Mouse (Mus musculus) heart, embryonic 12.5 days (tissue): ENCODE measurements at regions not wholly inside any gene's neighbourhood (a gene's known extent, or its start where the extent isn't known, plus 50 kb on each side); places are given as distances from the start of the nearest gene placed in this dataset.

Experiments
- ATAC-seq: fragments of 200-750 bp; cut with Nextera tagmentation; 2 replicates; pipeline ENCODE4 v1.8.0; 2017; ENCODE audit warnings: moderate TSS enrichment, moderate library complexity; ENCODE audit not compliant: insufficient number of reproducible peaks, low FRiP score
- H3K27ac ChIP-seq: fragments of 300-500 bp; sonication (generic); 2 replicates; pipeline ENCODE4 v1.5.1; 2016; ENCODE audit warnings: mild to moderate bottlenecking, moderate library complexity; ENCODE audit not compliant: poor library complexity, severe bottlenecking
- H3K27me3 ChIP-seq: fragments of 300-500 bp; sonication (generic); replicated peaks from 2 replicates; pipeline ENCODE4 v1.6.1; 2016; ENCODE audit warnings: mild to moderate bottlenecking, moderate library complexity
- H3K36me3 ChIP-seq: fragments of 300-500 bp; sonication (generic); 2 replicates; pipeline ENCODE4 v1.6.1; 2016; ENCODE audit warnings: mild to moderate bottlenecking, moderate library complexity
- H3K4me1 ChIP-seq: fragments of 300-500 bp; sonication (generic); replicated peaks from 2 replicates; pipeline ENCODE4 v1.6.1; 2016; ENCODE audit warnings: mild to moderate bottlenecking
- H3K4me2 ChIP-seq: fragments of 300-500 bp; sonication (generic); 2 replicates; pipeline ENCODE4 v1.6.1; 2016; ENCODE audit warnings: mild to moderate bottlenecking, moderate library complexity
- H3K4me3 ChIP-seq: fragments of 300-500 bp; sonication (generic); 2 replicates; pipeline ENCODE4 v1.5.1; 2016; ENCODE audit warnings: mild to moderate bottlenecking
- H3K9ac ChIP-seq: fragments of 300-500 bp; sonication (generic); 2 replicates; pipeline ENCODE4 v1.6.1; 2016; ENCODE audit warnings: mild to moderate bottlenecking, moderate library complexity
- H3K9me3 ChIP-seq: fragments of 300-500 bp; sonication (generic); replicated peaks from 2 replicates; pipeline ENCODE4 v1.6.1; 2016; ENCODE audit warnings: mild to moderate bottlenecking, moderate library complexity
- WGBS: fragments of 180-500 bp; shearing (Covaris S2); methylation state at CpG from one replicate; pipeline ENCODE4 v1.1.7; 2016; 5-methylcytosine and 5-hydroxymethylcytosine counted together

DNA sequence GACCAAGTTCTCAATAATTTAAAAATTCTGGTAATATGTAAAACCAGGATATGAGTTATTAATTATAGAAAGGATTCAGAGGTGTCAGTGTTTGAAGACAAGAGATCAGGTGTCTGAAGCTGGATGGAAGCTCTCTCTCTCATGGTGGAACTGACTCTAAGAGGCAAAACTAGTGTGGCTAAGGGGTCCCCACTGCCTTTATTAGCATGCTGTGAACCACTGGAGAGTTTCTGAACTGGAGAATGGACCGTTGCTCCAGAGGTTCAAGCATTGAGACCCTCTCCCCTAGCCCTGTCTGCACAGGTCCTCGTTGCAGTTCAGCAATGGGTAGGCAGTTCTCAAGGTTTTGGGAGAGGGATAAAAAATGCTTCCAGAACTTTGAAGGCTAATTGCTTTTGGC lies 191.4 kb upstream of the Gm5148 start:
- Histone ChIP-seq H3K9me3 (0 out of 2 replicates have a peak, but pooled peaks cover 2% of the 10 kb centered on the region), H3K4me1 (peaks cover 8% of the 10 kb centered on the region; the same call in 1 of the 2 replicates), H3K9ac (no peak overlapping the region), H3K4me2 (no peak overlapping the region), H3K36me3 (no peaks in the 10 kb centered on the region), H3K27me3 (no peaks in the 10 kb centered on the region), H3K4me3 (no peak overlapping the region), H3K27ac (no peak overlapping the region)
- ATAC-seq = no peak
- 68% methylated on average over 2 of the region's 2 CpGs for WGBS

DNA sequence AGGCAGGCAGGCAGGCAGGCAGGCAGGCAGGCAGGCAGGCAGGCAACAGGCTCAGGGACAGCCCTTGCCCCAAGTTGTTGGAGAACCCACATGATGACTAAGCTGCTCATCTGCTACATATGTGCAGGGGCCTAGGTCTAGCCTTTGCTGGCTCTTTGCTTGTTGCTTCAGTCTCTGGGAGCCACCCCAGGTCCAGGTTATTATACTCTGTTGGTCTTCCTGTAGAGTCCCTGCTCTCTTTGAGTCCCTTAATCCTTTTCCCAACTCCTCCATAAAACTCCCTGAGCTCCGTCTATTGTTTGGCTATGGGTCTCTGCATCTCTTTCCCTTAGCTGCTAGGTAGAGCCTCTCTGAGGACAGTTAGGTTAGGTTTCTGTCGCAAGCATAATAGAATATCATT lies 189.8 kb upstream of the Gm5148 start:
- Histone ChIP-seq H3K36me3 (no peaks in the 10 kb centered on the region), H3K4me2 (no peak overlapping the region), H3K9ac (no peak overlapping the region), H3K27ac (no peak overlapping the region), H3K9me3 (0 out of 2 replicates have a peak, but pooled peaks cover 5% of the 10 kb centered on the region), H3K4me3 (no peak overlapping the region), H3K4me1 (peaks cover 8% of the 10 kb centered on the region; the same call in 1 of the 2 replicates), H3K27me3 (no peaks in the 10 kb centered on the region)
- 81% methylated on average over 2 of the region's 2 CpGs for WGBS
- no peak for ATAC-seq

DNA sequence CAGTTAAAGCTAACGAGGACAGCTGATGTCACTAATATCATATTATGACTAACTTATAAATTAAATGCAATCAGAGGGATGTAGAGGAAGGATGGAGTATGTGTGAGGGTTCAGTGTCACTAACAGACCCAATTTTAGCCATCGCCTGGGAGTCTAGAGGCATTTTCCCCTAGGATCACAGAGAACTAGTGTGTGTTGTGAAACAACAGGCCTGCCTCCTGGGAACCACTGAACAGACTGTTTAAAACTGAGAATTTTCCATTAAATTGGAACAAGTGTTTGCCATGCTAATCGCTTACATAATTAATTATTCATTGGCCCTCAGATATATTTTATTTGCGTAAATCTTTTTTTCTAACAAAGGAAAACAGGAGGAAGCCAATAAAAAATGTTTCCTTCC lies 185.5 kb upstream of the Gm5148 start:
- WGBS = 91% methylated on average over 4 of the region's 4 CpGs
- no peak for ATAC-seq
- no peak overlapping the region for H3K27ac ChIP-seq
- no peaks in the 10 kb centered on the region for H3K27me3 ChIP-seq
- H3K9me3 ChIP-seq = 0 out of 2 replicates have a peak, but pooled peaks cover 5% of the 10 kb centered on the region
- H3K4me2 ChIP-seq = no peak overlapping the region
- H3K4me1 ChIP-seq = peaks cover 19% of the 10 kb centered on the region
- H3K36me3 ChIP-seq = no peaks in the 10 kb centered on the region
- H3K4me3 ChIP-seq = no peak overlapping the region
- no peak overlapping the region for H3K9ac ChIP-seq

DNA sequence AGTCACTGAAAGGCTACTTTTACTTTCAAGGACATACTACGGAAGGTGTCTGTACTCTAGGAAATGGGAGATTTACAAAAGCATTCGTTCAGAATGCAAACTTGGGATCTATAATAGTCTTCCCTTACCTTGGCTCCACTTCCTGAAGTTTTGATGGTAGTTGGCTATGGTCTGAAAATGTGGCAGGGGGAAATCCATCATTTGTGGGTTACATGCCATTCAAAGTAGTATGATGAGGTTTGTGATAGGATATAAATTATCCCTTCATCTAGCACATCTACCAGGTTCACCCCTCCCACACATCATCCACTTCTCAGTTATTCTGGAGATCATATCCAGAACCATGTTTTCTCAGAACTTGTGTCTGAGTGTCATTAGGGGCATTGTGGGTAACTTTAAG lies 184.7 kb upstream of the Gm5148 start:
- H3K4me1 ChIP-seq = peaks cover 19% of the 10 kb centered on the region
- no peak for ATAC-seq
- H3K4me2 ChIP-seq = no peak overlapping the region

DNA sequence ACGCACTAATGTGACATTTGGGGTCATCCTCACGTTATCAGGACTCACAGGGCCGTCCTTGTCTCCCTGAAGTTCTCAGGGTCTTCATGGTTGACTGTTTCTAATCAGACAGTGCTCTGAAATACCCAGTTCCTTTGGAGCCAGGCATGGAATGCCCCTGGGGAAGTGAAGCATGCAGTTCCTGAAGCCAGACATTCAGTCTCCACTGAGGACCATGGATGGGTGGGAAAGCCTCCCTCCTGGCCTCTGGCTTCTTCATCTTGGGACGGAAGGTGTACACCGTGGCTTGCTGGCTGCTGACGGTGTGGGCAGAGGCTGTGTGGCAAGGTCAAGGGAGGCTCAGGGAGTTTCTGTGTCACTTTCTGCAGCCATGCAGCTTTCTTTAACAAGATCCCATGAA lies 184.2 kb upstream of the Gm5148 start:
- no peak for ATAC-seq
- Histone ChIP-seq H3K4me3 (no peak overlapping the region), H3K9me3 (0 out of 2 replicates have a peak, but pooled peaks cover 3% of the 10 kb centered on the region), H3K27me3 (no peaks in the 10 kb centered on the region), H3K9ac (no peak overlapping the region), H3K27ac (no peak overlapping the region), H3K4me1 (peaks cover 19% of the 10 kb centered on the region), H3K4me2 (no peak overlapping the region), H3K36me3 (no peaks in the 10 kb centered on the region)
- WGBS = 49% methylated on average over 6 of the region's 6 CpGs

More for the DNA sequence above, 184.7 kb upstream of the Gm5148 start:
- WGBS = 82% methylated on average over 2 of the region's 2 CpGs
- H3K9ac ChIP-seq = no peak overlapping the region
- no peaks in the 10 kb centered on the region for H3K27me3 ChIP-seq
- no peaks in the 10 kb centered on the region for H3K36me3 ChIP-seq
- H3K4me3 ChIP-seq = no peak overlapping the region
- no peak overlapping the region for H3K27ac ChIP-seq
- H3K9me3 ChIP-seq = 0 out of 2 replicates have a peak, but pooled peaks cover 4% of the 10 kb centered on the region

DNA sequence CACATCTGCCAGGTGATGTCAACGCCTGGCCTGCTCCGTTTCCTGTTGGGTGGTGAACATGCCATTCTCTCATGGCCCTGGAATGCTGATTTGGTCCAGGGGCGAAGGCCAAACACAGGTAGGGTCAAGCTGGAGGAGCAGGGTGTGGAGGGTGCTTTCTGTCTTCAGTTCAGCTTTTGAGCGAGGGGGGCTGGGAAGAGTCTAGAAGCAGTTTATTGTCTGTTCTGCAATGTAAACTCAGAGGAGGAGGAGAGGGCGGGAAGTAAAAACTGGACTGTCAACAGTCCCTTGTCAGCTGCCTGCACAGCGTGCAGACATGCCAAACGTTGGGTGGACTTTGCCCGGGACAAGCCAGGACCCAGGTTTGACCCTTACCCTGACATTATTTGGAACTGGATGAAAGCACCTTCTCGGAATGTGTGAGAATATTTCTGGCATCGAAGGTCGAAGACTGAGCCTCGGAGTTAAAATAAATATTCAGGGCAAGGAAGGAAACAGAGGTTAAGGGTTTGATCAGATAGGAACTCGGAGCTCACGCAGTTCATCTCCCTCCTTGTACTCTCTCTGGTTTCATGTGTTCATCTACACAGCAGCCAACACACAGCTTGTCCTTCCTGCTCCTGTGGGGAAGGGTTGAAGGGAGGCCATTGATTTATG lies 183.3 kb upstream of the Gm5148 start:
- 0 out of 2 replicates have a peak, but pooled peaks cover 3% of the 10 kb centered on the region for H3K9me3 ChIP-seq
- 16% methylated on average over 14 of the region's 14 CpGs for WGBS
- H3K27ac ChIP-seq = no peak overlapping the region
- no peak overlapping the region for H3K9ac ChIP-seq
- no peaks in the 10 kb centered on the region for H3K36me3 ChIP-seq
- peak overlapping the region; percentile 1; the same call in 1 of the 2 replicates for H3K4me2 ChIP-seq
- H3K27me3 ChIP-seq = no peaks in the 10 kb centered on the region
- no peak overlapping the region for H3K4me3 ChIP-seq
- ATAC-seq = 0 out of 2 replicates have a peak, but pooled peaks have one; percentile 42
- H3K4me1 ChIP-seq = peaks cover 19% of the 10 kb centered on the region

DNA sequence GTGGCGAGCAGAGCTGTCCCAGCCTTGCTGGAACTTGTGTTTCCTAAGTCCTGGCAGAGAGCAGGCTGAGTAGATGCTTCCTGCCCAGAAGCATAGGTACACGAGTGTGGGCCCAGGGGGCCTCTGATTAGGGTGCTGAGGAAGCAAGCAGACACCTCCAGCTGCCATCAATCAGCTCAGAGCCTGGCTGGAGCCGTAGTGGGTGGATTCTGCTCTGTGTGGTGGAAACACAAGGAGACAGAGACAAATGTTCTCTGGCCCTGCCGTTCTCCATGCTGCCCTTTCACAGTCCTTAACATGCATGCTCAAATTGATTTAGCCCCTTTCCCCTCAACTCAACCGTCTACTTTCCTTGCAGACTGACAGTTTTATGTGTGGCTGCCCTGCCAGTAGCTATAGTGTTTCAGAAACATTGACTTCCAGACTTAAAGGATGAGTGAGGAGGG lies 182.5 kb upstream of the Gm5148 start:
- no peaks in the 10 kb centered on the region for H3K36me3 ChIP-seq
- no peak overlapping the region for H3K4me3 ChIP-seq
- H3K4me1 ChIP-seq = peaks cover 19% of the 10 kb centered on the region
- WGBS = 24% methylated on average over 5 of the region's 5 CpGs
- no peak overlapping the region for H3K4me2 ChIP-seq
- no peak for ATAC-seq
- no peaks in the 10 kb centered on the region for H3K27me3 ChIP-seq
- H3K9me3 ChIP-seq = 0 out of 2 replicates have a peak, but pooled peaks cover 3% of the 10 kb centered on the region
- peak overlapping the region; percentile 64 for H3K27ac ChIP-seq
- no peak overlapping the region for H3K9ac ChIP-seq

DNA sequence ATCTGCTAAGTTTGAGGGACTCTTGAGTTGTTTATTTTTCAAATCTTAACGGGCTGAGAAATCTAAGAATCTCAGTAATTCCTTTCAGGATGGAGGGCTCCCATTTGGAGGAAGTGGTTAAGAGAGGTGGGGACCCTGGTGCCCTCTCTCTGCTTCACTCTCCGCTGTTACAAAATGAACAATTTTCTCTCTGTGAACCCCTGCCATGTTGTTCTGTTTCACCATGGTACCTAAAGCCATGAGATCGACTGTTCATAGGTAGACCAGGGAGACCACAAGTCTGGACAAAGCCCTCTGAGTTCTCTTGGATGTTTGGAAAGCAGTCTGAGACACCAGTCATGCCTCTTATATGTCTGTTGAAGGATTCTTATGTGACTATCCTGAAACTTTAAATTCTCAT lies 179.9 kb upstream of the Gm5148 start:
- H3K4me3 ChIP-seq = no peak overlapping the region
- H3K9ac ChIP-seq = no peak overlapping the region
- no peak overlapping the region for H3K27ac ChIP-seq
- H3K4me1 ChIP-seq = peaks cover 19% of the 10 kb centered on the region
- H3K36me3 ChIP-seq = no peaks in the 10 kb centered on the region
- no peak overlapping the region for H3K4me2 ChIP-seq
- no peaks in the 10 kb centered on the region for H3K27me3 ChIP-seq
- WGBS = 64% methylated on average over 3 of the region's 3 CpGs
- no peak for ATAC-seq
- H3K9me3 ChIP-seq = no peaks in the 10 kb centered on the region

DNA sequence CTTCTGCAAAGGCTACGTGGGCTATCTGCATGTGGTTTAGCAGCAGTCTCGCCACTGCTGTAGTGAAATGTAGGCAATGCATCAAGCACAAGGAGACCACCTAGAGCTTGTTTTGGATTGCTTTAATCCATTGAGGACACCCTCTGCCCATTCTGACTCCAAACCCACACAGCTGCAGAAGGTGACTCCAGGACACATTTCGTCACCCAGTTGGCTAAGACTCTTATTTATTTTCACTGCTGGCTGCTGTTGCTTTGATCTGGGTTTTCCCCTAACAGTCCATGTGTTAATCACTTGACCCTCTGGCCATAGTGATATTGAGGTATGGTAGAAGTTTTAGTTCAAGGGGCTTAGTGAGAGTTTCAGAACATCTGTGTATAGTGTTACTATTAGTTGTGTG lies 179.2 kb upstream of the Gm5148 start:
- no peak for ATAC-seq
- peaks cover 17% of the 10 kb centered on the region for H3K4me1 ChIP-seq
- no peaks in the 10 kb centered on the region for H3K36me3 ChIP-seq
- H3K27ac ChIP-seq = no peak overlapping the region
- no peak overlapping the region for H3K4me3 ChIP-seq
- H3K9ac ChIP-seq = no peak overlapping the region
- H3K4me2 ChIP-seq = no peak overlapping the region
- no peaks in the 10 kb centered on the region for H3K9me3 ChIP-seq
- H3K27me3 ChIP-seq = no peaks in the 10 kb centered on the region
- 69% methylated on average over 3 of the region's 3 CpGs for WGBS

DNA sequence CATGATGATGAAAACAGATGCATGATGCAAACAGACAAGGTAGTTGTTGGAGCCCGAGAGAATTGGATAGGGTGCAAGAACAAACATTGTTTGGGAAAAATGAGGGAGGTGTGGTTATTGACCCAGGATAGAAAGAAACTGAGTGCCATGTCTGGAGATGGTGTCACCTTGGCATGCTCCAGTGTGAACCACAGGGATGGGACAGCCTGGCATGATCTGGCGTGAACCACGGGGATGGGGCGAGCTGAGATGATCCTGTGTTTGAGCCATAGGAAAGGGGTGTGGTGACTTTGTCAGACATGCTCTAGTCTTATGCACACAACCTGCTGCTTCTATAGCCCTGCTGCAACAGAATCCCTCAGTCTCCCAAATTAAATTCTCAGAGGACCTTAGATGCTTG lies 178.7 kb upstream of the Gm5148 start:
- H3K9me3 ChIP-seq = no peaks in the 10 kb centered on the region
- no peak overlapping the region for H3K9ac ChIP-seq
- H3K4me1 ChIP-seq = peaks cover 14% of the 10 kb centered on the region
- WGBS = 85% methylated on average over 4 of the region's 4 CpGs
- H3K27me3 ChIP-seq = no peaks in the 10 kb centered on the region
- ATAC-seq = no peak
- H3K4me3 ChIP-seq = no peak overlapping the region
- no peaks in the 10 kb centered on the region for H3K36me3 ChIP-seq
- H3K4me2 ChIP-seq = no peak overlapping the region
- H3K27ac ChIP-seq = no peak overlapping the region

DNA sequence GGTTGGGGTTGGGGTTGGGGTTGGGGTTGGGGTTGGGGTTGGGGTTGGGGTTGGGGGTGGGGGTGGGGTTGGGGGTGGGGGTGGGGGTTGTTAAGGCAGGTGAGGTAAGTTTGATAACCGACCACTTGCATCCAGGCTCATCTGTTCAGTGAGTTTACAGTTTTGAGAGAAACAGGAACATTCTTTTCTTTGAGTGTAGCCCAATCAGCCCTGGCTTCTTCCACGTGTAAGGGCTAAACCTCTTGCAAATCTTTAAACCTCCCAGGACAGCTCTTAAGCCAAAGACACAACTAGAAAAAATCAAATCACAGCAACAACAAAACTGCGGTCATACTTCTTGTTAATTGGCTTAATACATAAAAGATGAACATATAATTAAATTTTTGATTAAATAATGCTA lies 173.1 kb upstream of the Gm5148 start:
- peak overlapping the region; percentile 68 for H3K4me2 ChIP-seq
- H3K9ac ChIP-seq = peak overlapping the region; percentile 45
- no peaks in the 10 kb centered on the region for H3K27me3 ChIP-seq
- ATAC-seq = no peak
- H3K27ac ChIP-seq = peak overlapping the region; percentile 81
- 42% methylated on average over 3 of the region's 3 CpGs for WGBS
- peaks cover 3% of the 10 kb centered on the region; the same call in 1 of the 2 replicates for H3K9me3 ChIP-seq
- H3K36me3 ChIP-seq = no peaks in the 10 kb centered on the region
- H3K4me3 ChIP-seq = no peak overlapping the region
- H3K4me1 ChIP-seq = peaks cover 16% of the 10 kb centered on the region
